Mouse (Mus musculus): Measurements from ENCODE around the gene Foxo4. TPM values are rescaled to one million over a fixed set of nuclear protein-coding genes. Genes with fewer than 3 reads are reported as not detected.

Gene Foxo4
- 100 to 1,000 TPM in 1 of 2 experiments, 10 to 100 TPM in 1; 95.6 to 116 TPM for total RNA-seq (2021)
- long read RNA-seq, experiment 1, partial matches to known transcripts = 14 of 15 reads
- long read RNA-seq, experiment 1, other reads (novel, unspliced or antisense) = 1 of 15 reads
- long read RNA-seq, experiment 2, partial matches to known transcripts = 38 of 38 reads
- long read RNA-seq, experiment 2, other reads (novel, unspliced or antisense) = 0 of 38 reads

DNA sequence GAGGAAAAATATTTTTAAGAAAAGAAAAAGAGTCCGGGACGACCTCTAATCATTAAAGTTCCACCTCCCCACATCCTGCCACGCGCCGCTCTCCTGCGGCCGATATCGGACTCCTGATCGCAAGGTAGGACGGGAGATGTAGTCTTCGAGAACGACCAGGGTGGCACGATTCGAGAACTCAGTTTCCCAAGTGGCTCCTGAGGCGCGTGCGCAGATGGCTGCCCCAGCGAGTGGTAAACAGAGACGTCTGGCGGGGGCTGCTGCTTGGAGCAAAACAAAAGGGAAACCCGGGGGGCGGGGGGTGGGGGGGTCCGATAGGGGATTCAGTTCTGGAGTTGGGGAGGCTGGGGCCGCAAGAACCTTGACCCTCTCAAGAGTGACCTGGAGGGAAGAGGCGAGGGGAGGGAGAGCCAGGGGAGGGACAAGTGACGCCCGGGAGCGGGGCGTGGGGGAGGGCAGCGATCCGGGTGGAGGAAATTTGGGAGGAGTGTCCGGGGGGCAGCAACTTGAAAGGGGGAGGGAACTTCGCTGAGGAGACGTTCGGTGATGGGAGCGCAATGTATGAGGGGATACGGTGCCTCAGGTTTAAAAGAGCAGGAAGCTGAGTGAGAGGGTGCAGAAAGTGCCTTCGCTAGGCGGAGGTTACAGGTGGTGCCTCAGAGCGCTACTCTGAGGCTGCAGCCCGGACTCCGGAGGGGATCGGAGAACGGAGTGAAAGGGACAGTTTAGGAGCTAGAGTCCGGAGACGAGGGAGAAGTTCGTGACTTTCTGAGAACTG is at the start of gene Foxo4:
Foxo4 (plus strand) TSS at position 577 of the 778 bp plus-strand sequence.
- intact Hi-C loops (cut with DNase I) = no loop called here
- peak; percentile 73 to 85 for DNase-seq

DNA sequence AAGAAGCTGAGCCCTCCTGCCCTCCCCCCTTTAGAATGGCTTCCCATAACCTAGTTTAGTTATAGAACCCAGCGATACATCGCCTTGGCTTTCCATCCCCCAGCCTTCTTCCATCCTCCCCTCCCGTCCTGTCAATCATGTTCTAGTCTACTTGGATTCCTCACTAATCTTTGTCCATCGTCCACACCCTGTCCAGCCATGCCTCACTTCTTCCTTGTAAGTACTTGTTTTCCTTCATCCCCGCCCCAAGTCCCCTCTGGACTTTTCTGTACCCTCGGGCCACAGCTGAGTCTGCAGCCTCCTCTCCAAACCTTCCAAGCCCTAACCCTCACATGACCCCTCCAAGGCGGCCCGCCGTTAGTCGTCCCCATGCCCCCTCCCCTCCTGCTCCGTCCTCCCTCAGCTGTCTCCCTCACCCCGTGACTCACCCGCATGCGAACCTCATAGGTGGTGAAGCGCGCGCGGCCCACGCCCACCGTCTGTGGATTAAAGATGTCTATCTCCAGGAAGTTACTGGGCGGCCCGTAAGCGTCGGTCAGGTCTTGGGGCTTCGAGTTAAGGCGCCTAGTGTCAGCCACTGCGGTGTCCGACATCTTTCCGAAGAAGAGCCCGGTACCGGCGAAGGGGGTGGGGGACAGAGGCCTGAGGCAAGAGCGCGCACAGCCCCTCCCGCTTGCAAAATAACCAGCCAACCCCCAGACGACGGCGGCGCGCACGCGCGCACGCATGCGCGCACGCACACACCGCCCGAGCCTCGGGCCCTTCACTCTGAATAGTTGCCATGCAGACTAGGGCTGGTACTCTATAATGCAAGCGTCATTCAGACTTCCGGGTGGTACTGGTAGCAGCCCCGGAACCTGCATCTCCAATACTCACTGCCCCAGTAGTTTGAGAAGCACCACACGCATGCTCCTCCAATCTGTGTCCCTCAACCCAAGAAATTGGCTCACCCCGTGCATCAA is 32.2 kb upstream of the Foxo4 start, which contains the start of gene Snx12:
Snx12 (minus strand) TSS at position 730 of the 962 bp plus-strand sequence.
- DNase-seq = peak; percentile 76 to 78
- intact Hi-C loops (cut with DNase I) = no loop called here

DNA sequence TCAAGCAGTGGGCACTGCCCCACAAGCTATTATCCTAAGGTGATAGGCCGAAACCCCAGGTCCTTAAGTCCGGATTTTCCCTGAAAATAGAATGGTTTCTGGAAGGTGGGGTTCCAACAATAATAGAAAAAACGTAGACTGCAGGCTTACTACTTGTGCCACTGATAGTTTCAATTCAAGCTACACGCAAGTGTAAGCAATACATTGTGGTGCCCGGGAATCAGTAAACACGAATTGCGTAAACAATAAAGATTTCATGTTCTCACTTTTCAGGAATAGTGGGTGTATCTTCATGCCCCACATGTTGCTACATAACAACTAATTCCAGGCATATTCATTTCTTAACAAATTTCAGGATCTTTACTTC is 31.5 kb upstream of the Foxo4 start:
- no peak for DNase-seq
- intact Hi-C loops (cut with DNase I) = no loop called here

DNA sequence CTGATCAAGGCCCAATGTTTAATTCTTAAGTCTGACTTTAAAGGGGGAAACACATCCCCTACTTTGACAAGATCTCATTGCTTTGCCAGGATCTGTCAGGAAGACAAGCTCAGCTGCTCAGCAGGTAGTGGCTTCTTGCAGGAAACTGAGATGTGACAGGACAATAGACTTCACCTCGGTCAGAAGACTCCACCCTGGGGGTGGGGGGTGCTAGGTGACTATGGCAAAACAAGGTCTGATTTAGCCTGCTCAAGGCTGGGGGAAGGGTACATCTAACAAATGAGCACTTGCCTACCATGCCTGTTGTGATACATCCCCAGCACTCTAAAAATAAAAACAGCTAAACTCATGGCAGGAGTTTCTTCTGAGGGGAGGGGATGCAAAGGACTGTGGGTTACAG is 9.3 kb upstream of the Foxo4 start:
- intact Hi-C loops (cut with DNase I) = no loop called here
- no peak for DNase-seq

GRCm38 (mm10) chrX:101254740-101255139 is 412 bp downstream of the Foxo4 start:
- intact Hi-C loops (cut with DNase I) = no loop called here

GRCm38 (mm10) chrX:101256603-101257002 is 2.3 kb downstream of the Foxo4 start:
- DNase-seq = no peak
- intact Hi-C loops (cut with DNase I) = no loop called here

More at GRCm38 (mm10) chrX:101254740-101255139, 412 bp downstream of the Foxo4 start:
- no peak for DNase-seq

DNA sequence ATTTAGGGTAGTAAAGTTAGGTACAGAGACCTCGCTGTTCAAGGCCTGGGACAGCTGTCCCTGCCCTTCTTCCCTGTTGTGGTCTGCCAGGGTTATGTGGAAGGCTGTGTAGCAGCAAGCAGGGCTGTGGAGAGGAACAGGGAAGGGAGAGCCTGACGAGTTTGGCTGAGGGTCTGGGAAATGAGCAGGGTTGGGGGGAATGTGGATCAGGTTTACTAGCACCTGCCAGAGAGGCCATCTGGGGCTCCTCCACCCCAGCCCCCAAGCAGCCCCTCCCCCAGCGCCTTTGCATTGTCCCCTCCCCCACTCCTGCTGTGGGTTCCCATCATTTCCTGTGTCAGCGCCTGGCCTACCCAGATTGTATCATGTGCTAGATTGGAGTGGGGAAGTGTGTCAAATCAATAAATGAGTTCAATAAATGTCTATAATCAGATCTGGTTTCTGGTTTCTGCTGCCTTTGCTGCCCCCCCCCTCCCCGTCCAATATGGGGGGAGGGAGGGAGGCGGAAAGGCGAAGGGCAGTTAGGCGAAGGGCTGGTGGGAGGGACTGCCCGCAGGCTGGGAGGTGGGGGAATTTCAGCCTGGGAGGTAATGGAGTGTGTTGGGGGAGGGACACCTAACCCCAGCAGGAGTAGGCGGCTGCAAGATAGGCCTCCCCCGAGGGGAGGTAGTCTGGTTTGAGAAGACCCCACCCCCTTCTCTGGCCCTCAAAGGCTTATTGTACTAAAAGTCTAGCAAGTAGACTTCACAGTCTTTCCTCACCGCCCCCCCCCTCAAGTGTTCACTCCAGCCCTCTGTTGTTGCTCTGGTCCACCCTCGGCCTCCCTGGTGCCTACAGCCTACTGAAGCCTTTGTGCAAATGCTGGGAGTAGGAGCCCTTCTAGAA is 6.4 kb downstream of the Foxo4 start:
- DNase-seq = no peak
- intact Hi-C loops (cut with DNase I) = no loop called here

DNA sequence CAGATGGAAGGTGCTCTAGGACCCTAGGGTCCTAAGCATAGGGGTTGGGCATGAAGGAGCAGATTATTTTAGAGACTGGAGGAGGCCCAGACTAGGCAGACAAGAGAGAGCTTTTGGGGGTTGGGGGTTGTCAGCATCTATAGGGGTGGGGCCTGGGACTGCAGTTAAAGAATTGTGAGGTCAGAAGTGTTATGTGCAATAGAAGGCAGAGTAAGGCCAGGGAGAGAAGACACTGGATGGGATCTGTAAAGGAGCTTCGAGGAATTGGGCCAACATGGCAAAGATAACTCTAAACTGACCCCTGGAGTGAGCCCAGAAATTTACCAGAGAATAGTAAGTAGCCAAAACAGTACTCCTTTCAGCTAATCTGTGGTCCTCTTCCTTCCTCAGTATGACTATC is 9.6 kb downstream of the Foxo4 start, which contains the start of gene Gm614:
Gm614 (minus strand) TSS at position 101 of the 400 bp plus-strand sequence.
- no peak for DNase-seq
- intact Hi-C loops (cut with DNase I) = no loop called here

- intact Hi-C loops (cut with DNase I) = no loop called here
- no peak for DNase-seq
These were observed 12.3 kb downstream of the Foxo4 start for GRCm38 (mm10) chrX:101266631-101267030.

- intact Hi-C loops (cut with DNase I) = no loop called here
- no peak for DNase-seq
These were observed 13.9 kb downstream of the Foxo4 start, which contains the start of gene Il2rg for GRCm38 (mm10) chrX:101268025-101268754. Il2rg (minus strand) TSS chrX:101268255.

DNA sequence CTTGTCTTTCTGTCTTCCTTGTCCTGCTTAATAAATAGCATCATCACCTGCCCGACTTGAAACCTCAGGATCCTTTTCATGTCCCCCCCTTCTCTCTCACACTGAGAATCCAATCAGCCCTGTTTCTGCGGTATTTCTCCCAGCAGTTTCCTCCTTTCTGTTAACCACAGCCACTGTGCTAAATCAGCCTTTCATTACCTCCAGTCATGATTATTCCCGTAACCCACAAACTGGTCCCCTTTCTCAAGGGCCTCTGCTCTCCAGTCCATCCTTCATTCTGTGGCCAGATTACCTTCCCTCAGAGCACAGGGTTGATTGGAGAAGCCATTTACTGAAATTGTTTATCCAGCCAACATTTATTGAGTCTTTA is 14.4 kb downstream of the Foxo4 start, which contains the start of gene Gm20489:
Gm20489 (minus strand) TSS at position 269 of the 370 bp plus-strand sequence.
- intact Hi-C loops (cut with DNase I) = no loop called here
- DNase-seq = no peak

DNA sequence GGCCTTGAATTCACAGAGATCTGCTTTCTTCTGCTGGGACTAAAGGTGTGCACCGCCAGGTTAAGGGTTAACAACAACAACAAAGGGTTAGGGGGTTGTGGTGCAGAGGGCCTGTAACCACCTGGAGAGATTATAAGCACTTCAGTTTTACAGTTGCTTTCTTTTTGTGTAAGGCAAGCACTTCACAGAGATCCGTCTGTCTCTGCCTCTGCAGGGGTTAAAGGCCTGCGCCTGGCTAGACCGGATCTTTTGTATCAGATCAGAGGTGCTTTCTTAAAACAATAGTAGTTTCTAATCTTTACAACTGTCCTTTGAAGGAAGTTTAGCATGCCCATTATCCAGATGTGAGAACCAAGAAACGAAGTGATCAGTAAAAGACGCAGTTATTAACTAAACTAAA is 19.1 kb downstream of the Foxo4 start:
- intact Hi-C loops (cut with DNase I) = loop anchor here (5.0 kb wide), 1 partner anchor 141 kb away; no protein-coding TSS in a partner anchor
- no peak for DNase-seq

GRCm38 (mm10) chrX:101273875-101274738 is 19.8 kb downstream of the Foxo4 start, which contains the start of gene Med12:
Med12 (plus strand) TSS chrX:101274030.
- intact Hi-C loops (cut with DNase I) = loop anchor here (5.0 kb wide), 1 partner anchor 142 kb away; no protein-coding TSS in a partner anchor
- peak; percentile 81 to 88 for DNase-seq

DNA sequence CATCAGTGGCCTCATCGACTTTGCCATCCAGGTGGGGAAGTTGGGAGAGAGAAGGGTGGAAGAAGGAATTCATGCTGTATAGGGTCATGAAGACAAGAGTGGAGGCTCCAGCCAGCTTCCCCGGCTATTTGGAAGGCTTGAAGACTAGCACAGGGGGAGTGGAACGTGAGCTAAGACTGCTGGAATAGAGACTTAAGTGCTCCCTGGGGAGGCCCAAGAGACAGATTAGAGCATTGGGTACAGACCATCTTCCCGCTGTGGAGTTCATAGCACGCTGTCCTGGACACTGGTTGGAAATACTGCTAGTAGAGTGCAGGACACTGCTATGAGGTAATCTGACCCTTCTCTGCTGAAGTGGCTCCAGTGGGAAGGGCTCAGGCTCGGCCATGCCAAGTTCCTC is 28.5 kb downstream of the Foxo4 start:
- intact Hi-C loops (cut with DNase I) = loop anchor here (5.0 kb wide), 1 partner anchor 146 kb away; no protein-coding TSS in a partner anchor
- DNase-seq = no peak

GRCm38 (mm10) chrX:101285534-101285933 is 31.2 kb downstream of the Foxo4 start:
- intact Hi-C loops (cut with DNase I) = no loop called here
- DNase-seq = no peak

GRCm38 (mm10) chrX:101285953-101286670 is 31.8 kb downstream of the Foxo4 start:
- DNase-seq = no peak
- intact Hi-C loops (cut with DNase I) = no loop called here

DNA sequence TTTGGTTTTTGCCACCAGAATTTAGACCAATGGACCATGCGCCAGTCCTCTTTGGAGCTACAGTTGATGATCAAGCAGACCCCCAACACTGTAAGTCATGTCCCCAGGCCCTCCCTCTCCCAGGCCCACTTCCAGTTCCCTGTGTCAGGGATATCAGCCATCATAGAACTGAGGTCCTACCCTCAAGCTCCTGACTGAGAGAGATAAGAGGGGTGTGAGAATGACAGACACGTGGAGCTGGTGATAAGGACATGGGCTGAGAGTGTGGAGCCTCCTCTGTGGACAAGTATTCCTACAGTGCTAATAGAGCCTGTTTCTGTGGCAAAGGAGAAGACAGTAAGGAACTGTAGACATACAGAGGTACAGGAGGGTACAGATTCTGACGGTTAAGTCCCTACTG is 33.2 kb downstream of the Foxo4 start:
- intact Hi-C loops (cut with DNase I) = no loop called here
- DNase-seq = no peak
